Mouse (Mus musculus): ENCODE results near the gene Lcn3. TPM values are rescaled to one million over a fixed set of nuclear protein-coding genes. Genes with fewer than 3 reads are reported as not detected.
"Not testable (repeated sequence)": the region's sequence is repeated elsewhere in the genome, so short reads cannot be mapped to it uniquely, and the experiment has no call there.

Gene Lcn3
- not detected in 2 replicates for polyA plus RNA-seq (2015; fragmentation: Nextera tagmentation; extraction: Ambion mirVana)

GRCm38 (mm10) chr2:25765269-25765668 is at the start of gene Lcn3:
Gene Lcn3 (plus strand): TSS chr2:25765569.
- no peaks in the 10 kb centered on the region for H3K36me3 ChIP-seq (ENCODE audit: control insufficient read depth, insufficient read depth, low read length)
- no peaks in the 10 kb centered on the region for H3K27me3 ChIP-seq (ENCODE audit: control insufficient read depth, insufficient read depth, low read length)
- H3K27ac ChIP-seq (replicated peaks) = no peak within 1 kb of the TSS
- no peaks in the 10 kb centered on the region for H3K9me3 ChIP-seq (ENCODE audit: control insufficient read depth, low read length)
- no peak for DNase-seq (ENCODE audit: low spot score)
- ATAC-seq (ENCODE audit: low FRiP score, low TSS enrichment) = no peak
- H3K4me3 ChIP-seq (ENCODE audit: low read depth, low read length) = no peak within 1 kb of the TSS
- H3K9ac ChIP-seq (ENCODE audit: low read length) = no peak within 1 kb of the TSS
- H3K4me1 ChIP-seq (replicated peaks; ENCODE audit: control insufficient read depth, insufficient read depth) = no peaks in the 10 kb centered on the region
- WGBS = 25% methylated on average over 2 of the region's 2 CpGs
- TF ChIP-seq EP300 (optimal IDR thresholded peaks at IDR 0.05) (no peak), CTCF (IDR thresholded peaks at IDR 0.05; ENCODE audit: low read depth) (no peak)
- H3K4me2 ChIP-seq (replicated peaks; ENCODE audit: low read depth) = no peak within 1 kb of the TSS

GRCm38 (mm10) chr2:25717222-25717621 is 48.1 kb upstream of the Lcn3 start:
- no peak overlapping the region for H3K27ac ChIP-seq (replicated peaks)
- TF ChIP-seq CTCF (IDR thresholded peaks at IDR 0.05; ENCODE audit: low read depth) (no peak), EP300 (optimal IDR thresholded peaks at IDR 0.05) (no peak)
- H3K4me1 ChIP-seq (replicated peaks; ENCODE audit: control insufficient read depth, insufficient read depth) = no peaks in the 10 kb centered on the region
- H3K4me2 ChIP-seq (replicated peaks; ENCODE audit: low read depth) = no peak overlapping the region
- no peak overlapping the region for H3K9ac ChIP-seq (ENCODE audit: low read length)
- no peaks in the 10 kb centered on the region for H3K9me3 ChIP-seq (ENCODE audit: control insufficient read depth, low read length)
- ATAC-seq (ENCODE audit: low FRiP score, low TSS enrichment) = no peak
- H3K27me3 ChIP-seq (ENCODE audit: control insufficient read depth, insufficient read depth, low read length) = no peaks in the 10 kb centered on the region
- H3K4me3 ChIP-seq (ENCODE audit: low read depth, low read length) = no peak overlapping the region
- no peaks in the 10 kb centered on the region for H3K36me3 ChIP-seq (ENCODE audit: control insufficient read depth, insufficient read depth, low read length)
- DNase-seq (ENCODE audit: low spot score) = no peak

DNA sequence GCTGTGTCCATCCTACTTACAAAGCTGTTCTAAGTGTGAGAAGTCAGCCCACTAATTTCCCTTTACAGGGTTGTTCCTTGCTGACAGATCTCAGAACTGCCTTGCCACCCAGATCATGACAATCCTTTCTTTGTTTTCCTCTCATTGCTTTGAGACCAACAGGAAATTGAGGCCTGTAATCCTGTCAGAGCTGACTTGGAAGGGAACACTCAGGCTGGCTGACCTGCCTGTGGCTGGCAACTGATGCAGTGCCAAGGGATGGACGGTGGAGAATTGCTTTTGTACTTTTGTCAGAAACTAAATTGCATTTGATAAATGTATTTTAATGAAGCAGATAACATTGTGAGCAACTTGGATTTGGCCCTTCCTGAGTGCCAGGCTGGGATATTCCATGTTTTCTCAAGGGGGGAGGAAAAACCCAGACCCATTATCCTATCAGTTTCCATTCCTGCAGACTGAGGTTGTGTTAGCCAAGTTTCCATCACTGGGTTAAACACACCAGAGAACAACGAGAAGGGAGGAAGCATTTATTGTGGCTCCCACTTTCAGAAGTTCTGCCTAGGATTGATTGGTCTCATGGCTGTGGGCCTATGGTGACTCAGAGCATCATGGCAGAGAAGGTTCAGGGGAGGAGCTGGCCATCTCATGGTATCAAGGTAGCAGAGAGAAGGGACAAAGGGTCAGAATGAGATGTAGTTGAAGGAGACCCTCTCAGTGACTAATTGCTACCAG is 32.0 kb upstream of the Lcn3 start:
- TF ChIP-seq EP300 (optimal IDR thresholded peaks at IDR 0.05) (no peak), CTCF (IDR thresholded peaks at IDR 0.05; ENCODE audit: low read depth) (no peak)
- H3K9ac ChIP-seq (ENCODE audit: low read length) = no peak overlapping the region
- H3K27ac ChIP-seq (replicated peaks) = no peak overlapping the region
- no peak overlapping the region for H3K4me3 ChIP-seq (ENCODE audit: low read depth, low read length)
- no peaks in the 10 kb centered on the region for H3K4me1 ChIP-seq (replicated peaks; ENCODE audit: control insufficient read depth, insufficient read depth)
- 37% methylated on average over 2 of the region's 2 CpGs for WGBS
- H3K27me3 ChIP-seq (ENCODE audit: control insufficient read depth, insufficient read depth, low read length) = no peaks in the 10 kb centered on the region
- H3K4me2 ChIP-seq (replicated peaks; ENCODE audit: low read depth) = no peak overlapping the region
- ATAC-seq (ENCODE audit: low FRiP score, low TSS enrichment) (no peak), DNase-seq (ENCODE audit: low spot score) (no peak)
- no peaks in the 10 kb centered on the region for H3K36me3 ChIP-seq (ENCODE audit: control insufficient read depth, insufficient read depth, low read length)
- no peaks in the 10 kb centered on the region; the same call in 1 of the 2 replicates for H3K9me3 ChIP-seq (ENCODE audit: control insufficient read depth, low read length)

GRCm38 (mm10) chr2:25736709-25737108 is 28.7 kb upstream of the Lcn3 start, which contains the start of gene Obp2b:
Gene Obp2b (plus strand): TSS chr2:25737009.
- not testable (repeated sequence) for H3K9me3 ChIP-seq (ENCODE audit: control insufficient read depth, low read length); H3K4me1 ChIP-seq (replicated peaks; ENCODE audit: control insufficient read depth, insufficient read depth); H3K4me2 ChIP-seq (replicated peaks; ENCODE audit: low read depth); DNase-seq (ENCODE audit: low spot score); H3K27ac ChIP-seq (replicated peaks); H3K9ac ChIP-seq (ENCODE audit: low read length); H3K36me3 ChIP-seq (ENCODE audit: control insufficient read depth, insufficient read depth, low read length); ATAC-seq (ENCODE audit: low FRiP score, low TSS enrichment); H3K27me3 ChIP-seq (ENCODE audit: control insufficient read depth, insufficient read depth, low read length); H3K4me3 ChIP-seq (ENCODE audit: low read depth, low read length)
- 48% methylated on average over 3 of the region's 3 CpGs for WGBS

- Histone ChIP-seq H3K9me3 (ENCODE audit: control insufficient read depth, low read length) (no peaks in the 10 kb centered on the region), H3K4me1 (replicated peaks; ENCODE audit: control insufficient read depth, insufficient read depth) (no peaks in the 10 kb centered on the region), H3K27ac (replicated peaks) (no peak overlapping the region), H3K4me3 (ENCODE audit: low read depth, low read length) (no peak overlapping the region), H3K9ac (ENCODE audit: low read length) (no peak overlapping the region), H3K27me3 (ENCODE audit: control insufficient read depth, insufficient read depth, low read length) (no peaks in the 10 kb centered on the region), H3K36me3 (ENCODE audit: control insufficient read depth, insufficient read depth, low read length) (no peaks in the 10 kb centered on the region), H3K4me2 (replicated peaks; ENCODE audit: low read depth) (no peak overlapping the region)
- ATAC-seq (ENCODE audit: low FRiP score, low TSS enrichment) (no peak), DNase-seq (ENCODE audit: low spot score) (no peak)
- WGBS = 64% methylated on average over 1 of the region's 1 CpGs
- TF ChIP-seq EP300 (optimal IDR thresholded peaks at IDR 0.05) = no peak
- TF ChIP-seq CTCF (IDR thresholded peaks at IDR 0.05; ENCODE audit: low read depth) = no peak
Measured at GRCm38 (mm10) chr2:25741671-25742070, 23.7 kb upstream of the Lcn3 start.

DNA sequence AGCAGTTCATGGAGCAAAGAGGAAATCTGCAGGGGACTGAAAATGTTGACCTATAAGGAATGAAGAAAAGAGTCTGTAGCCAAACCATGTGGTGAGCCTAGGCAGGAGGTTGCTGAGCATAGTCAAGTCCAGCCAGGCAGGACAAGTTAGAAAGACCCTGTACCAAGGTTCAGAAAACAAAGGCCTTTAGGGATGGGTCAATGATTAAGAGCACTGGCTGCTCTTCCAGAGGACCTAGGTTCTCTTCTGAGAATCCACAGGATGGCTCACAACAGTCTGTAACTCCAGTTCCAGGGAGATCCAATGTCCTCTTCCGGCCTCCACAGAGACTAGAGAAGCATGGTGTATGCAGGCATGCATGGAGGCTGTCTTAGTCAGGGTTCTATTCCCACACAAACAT is 11.2 kb upstream of the Lcn3 start:
- WGBS = 90% methylated on average over 1 of the region's 1 CpGs
- ATAC-seq (ENCODE audit: low FRiP score, low TSS enrichment) = no peak

More for the DNA sequence above, 11.2 kb upstream of the Lcn3 start:
- no peak for DNase-seq (ENCODE audit: low spot score)
- no peaks in the 10 kb centered on the region for H3K4me1 ChIP-seq (replicated peaks; ENCODE audit: control insufficient read depth, insufficient read depth)
- no peak overlapping the region for H3K4me2 ChIP-seq (replicated peaks; ENCODE audit: low read depth)
- H3K27ac ChIP-seq (replicated peaks) = no peak overlapping the region
- H3K9ac ChIP-seq (ENCODE audit: low read length) = no peak overlapping the region
- H3K9me3 ChIP-seq (ENCODE audit: control insufficient read depth, low read length) = no peaks in the 10 kb centered on the region
- H3K27me3 ChIP-seq (ENCODE audit: control insufficient read depth, insufficient read depth, low read length) = no peaks in the 10 kb centered on the region
- H3K36me3 ChIP-seq (ENCODE audit: control insufficient read depth, insufficient read depth, low read length) = no peaks in the 10 kb centered on the region
- no peak overlapping the region for H3K4me3 ChIP-seq (ENCODE audit: low read depth, low read length)
- TF ChIP-seq CTCF (IDR thresholded peaks at IDR 0.05; ENCODE audit: low read depth) (no peak), EP300 (optimal IDR thresholded peaks at IDR 0.05) (no peak)

Data from stomach, postnatal 0 days (tissue).